Mouse (Mus musculus) hindbrain, embryonic 12.5 days (tissue): ENCODE measurements around the gene Ceacam1. TPM values are rescaled to one million over a fixed set of nuclear protein-coding genes. Genes with fewer than 3 reads are reported as not detected.
"Not testable (repeated sequence)": the region's sequence is repeated elsewhere in the genome, so short reads cannot be mapped to it uniquely, and the experiment has no call there.

Experiments used
- ATAC-seq: fragments of 200-750 bp; cut with Nextera tagmentation; 2 replicates; pipeline ENCODE4 v1.8.0; 2017; ENCODE audit warnings: moderate TSS enrichment; ENCODE audit not compliant: low FRiP score
- H3K27ac ChIP-seq: fragments of 300-500 bp; sonication (generic); 2 replicates; pipeline ENCODE4 v1.5.1; 2016; ENCODE audit warnings: mild to moderate bottlenecking
- H3K27me3 ChIP-seq: fragments of 300-500 bp; sonication (generic); 2 replicates; pipeline ENCODE4 v1.6.1; 2016; ENCODE audit warnings: mild to moderate bottlenecking
- H3K36me3 ChIP-seq: fragments of 300-500 bp; sonication (generic); 2 replicates; pipeline ENCODE4 v1.6.1; 2016; ENCODE audit warnings: mild to moderate bottlenecking
- H3K4me1 ChIP-seq: fragments of 300-500 bp; sonication (generic); 2 replicates; pipeline ENCODE4 v1.6.1; 2016
- H3K4me2 ChIP-seq: fragments of 300-500 bp; sonication (generic); replicated peaks from 2 replicates; pipeline ENCODE4 v1.6.1; 2016; ENCODE audit warnings: mild to moderate bottlenecking
- H3K4me3 ChIP-seq: fragments of 300-500 bp; sonication (generic); 2 replicates; pipeline ENCODE4 v1.5.1; 2016; ENCODE audit warnings: mild to moderate bottlenecking
- H3K9ac ChIP-seq: fragments of 300-500 bp; sonication (generic); 2 replicates; pipeline ENCODE4 v1.6.1; 2016; ENCODE audit warnings: mild to moderate bottlenecking, moderate library complexity
- H3K9me3 ChIP-seq: fragments of 300-500 bp; sonication (generic); replicated peaks from 2 replicates; pipeline ENCODE4 v1.6.1; 2016; ENCODE audit warnings: mild to moderate bottlenecking
- WGBS: fragments of 180-500 bp; shearing (Covaris S2); methylation state at CpG from one replicate; pipeline ENCODE4 v1.1.7; 2016; 5-methylcytosine and 5-hydroxymethylcytosine counted together
- polyA plus RNA-seq: library from polyadenylated mRNA; unstranded; fragments of >200 nt; fragmentation: Nextera tagmentation; extraction: Ambion mirVana; gene quantifications from 2 replicates; pipeline ENCODE4 v1.2.1, GENCODE M21; 2016

The Ceacam1 gene
- polyA plus RNA-seq, 1 experiment from 2014 or later: 0.81 TPM

DNA sequence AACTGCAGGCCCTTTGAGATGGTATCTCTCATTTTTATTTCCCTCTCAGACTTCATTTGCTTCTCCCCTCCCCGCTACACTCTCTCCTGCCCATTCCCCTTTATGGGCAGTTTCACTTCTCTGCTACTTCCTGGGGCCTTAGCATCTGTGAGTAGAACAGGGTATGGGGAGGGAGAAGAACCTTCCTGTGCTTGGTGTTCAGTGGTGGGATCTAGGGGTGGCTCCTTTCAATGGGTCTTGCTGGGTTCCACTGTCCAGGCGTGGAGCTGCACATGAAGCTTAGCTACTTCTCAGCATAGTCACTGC, 41.9 kb downstream of the Ceacam1 start:
- Histone ChIP-seq H3K27ac (no peak overlapping the region), H3K36me3 (no peaks in the 10 kb centered on the region), H3K4me2 (no peak overlapping the region), H3K4me1 (peaks cover 13% of the 10 kb centered on the region), H3K27me3 (no peaks in the 10 kb centered on the region), H3K4me3 (no peak overlapping the region), H3K9ac (no peak overlapping the region; the same call in 1 of the 2 replicates), H3K9me3 (no peaks in the 10 kb centered on the region)
- ATAC-seq: no peak
- WGBS: 81% methylated on average over 2 of the region's 2 CpGs

DNA sequence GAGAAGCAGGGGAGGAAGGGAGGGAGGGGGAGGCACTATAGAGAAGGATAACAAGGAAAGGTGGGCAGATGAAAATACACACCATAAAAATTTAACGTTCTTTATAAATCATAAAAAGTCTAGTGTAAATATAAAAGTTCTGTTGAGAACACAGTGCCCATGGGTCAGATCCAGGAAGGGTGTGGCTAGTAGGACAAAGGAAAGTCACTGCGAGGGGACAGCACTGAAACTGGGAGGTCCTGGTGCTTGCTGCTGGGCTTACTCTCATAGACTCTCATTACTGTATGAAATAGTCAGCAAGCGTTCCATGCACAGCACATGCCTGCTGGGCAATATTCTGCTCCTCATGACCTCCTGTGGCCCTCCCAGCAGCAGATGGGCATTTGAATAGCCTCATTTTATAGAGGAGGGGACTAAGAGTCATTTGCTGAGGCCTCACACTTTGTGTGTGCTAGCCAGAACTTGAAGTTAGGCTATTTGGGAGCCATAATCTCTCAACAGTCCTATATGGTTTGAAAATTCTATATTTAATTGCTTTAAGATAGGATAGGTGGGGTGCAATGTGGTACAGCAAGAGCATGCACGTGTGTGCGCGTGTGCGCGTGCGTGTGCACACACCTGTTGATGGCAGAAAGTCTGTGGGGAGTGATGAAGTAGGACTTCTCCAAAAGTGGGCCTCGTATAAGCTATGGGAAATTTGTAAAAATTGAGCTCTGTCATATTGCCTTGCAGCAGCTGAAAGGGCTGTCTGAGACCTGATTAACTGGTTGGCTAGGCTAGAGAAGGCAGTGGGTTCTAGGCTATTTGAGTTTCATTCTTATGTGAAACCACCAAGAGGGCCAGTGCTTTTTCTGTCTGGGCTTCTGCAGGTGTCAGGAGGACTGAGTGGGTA, 42.5 kb downstream of the Ceacam1 start:
- 89% methylated on average over 10 of the region's 10 CpGs for WGBS
- no peak overlapping the region; the same call in 1 of the 2 replicates for H3K9ac ChIP-seq
- H3K27ac ChIP-seq: no peak overlapping the region
- H3K27me3 ChIP-seq: no peaks in the 10 kb centered on the region
- no peaks in the 10 kb centered on the region for H3K9me3 ChIP-seq
- peaks cover 13% of the 10 kb centered on the region for H3K4me1 ChIP-seq
- no peak overlapping the region for H3K4me2 ChIP-seq
- no peaks in the 10 kb centered on the region for H3K36me3 ChIP-seq
- no peak for ATAC-seq
- H3K4me3 ChIP-seq: no peak overlapping the region

DNA sequence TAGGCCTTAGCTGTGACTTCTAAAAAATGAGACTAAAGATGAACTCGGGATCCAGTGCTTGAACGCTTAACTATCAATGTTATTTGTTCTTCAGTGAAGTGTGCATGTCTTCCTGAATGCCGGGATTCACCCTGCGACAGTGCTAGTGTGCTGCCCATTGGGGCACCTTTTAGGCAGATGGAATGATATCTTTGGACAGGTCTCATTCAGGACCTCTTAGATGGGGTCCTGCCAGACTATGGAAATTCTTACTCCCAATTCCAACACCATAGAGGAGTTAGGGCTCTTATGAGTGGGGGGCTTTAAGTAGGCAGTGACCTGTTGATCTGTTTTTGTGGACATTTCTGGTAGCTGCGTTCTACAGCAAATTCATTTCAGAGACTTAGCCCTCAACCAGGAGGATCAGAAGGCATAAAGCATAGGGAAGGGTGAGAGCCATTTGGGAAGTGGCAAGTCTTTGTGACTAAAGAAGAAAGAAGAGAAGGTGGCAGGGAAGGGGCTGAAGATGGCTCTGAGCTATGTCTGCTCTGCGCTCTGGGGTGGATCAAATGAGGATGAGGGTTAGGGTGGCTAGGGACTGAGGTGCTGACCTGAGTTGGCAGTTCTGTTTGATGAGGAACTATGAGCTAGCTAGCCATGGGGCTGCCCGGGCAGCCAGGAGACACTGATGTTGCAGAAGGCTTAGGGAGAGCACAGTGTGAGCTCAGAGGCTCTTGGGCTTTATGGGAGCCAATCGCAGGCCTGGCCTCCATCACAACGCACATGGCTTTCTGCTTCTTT, 43.4 kb downstream of the Ceacam1 start:
- no peak overlapping the region for H3K4me2 ChIP-seq
- H3K4me3 ChIP-seq: no peak overlapping the region
- WGBS: 88% methylated on average over 9 of the region's 9 CpGs
- H3K9ac ChIP-seq: no peak overlapping the region
- H3K9me3 ChIP-seq: no peaks in the 10 kb centered on the region
- no peaks in the 10 kb centered on the region for H3K27me3 ChIP-seq
- no peak overlapping the region for H3K27ac ChIP-seq
- H3K36me3 ChIP-seq: no peaks in the 10 kb centered on the region
- no peak for ATAC-seq
- peaks cover 13% of the 10 kb centered on the region for H3K4me1 ChIP-seq

DNA sequence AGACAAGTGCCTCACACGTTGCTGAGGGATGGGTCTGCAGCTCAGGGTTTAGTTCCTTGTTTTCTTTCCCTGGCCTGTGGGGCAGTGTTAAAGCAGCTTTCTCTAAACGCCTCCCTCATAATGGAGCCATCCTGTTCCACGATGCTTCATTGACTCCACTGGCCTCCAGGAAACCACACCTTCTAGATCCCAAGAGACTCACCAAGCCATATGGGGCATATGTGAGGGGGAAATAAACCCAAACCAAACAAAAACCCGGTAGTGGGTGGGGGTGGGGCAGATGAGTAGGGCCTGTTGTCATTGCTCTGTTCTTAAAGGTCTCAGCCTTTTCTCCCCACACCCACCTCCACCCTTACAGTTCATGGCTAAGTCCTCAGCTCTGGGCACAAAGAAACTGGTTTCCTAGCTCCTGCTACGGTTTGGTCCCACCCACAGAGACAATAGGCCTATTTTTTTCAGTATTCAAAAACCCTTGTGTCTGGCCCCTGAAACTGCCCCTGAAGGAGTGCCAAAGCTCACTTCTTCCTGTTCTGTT, 44.3 kb downstream of the Ceacam1 start:
- Histone ChIP-seq H3K27me3 (no peaks in the 10 kb centered on the region), H3K27ac (no peak overlapping the region), H3K4me2 (no peak overlapping the region), H3K4me3 (no peak overlapping the region), H3K9ac (no peak overlapping the region), H3K36me3 (no peaks in the 10 kb centered on the region), H3K9me3 (no peaks in the 10 kb centered on the region), H3K4me1 (peaks cover 13% of the 10 kb centered on the region)
- WGBS: 9% methylated on average over 5 of the region's 5 CpGs
- no peak for ATAC-seq

DNA sequence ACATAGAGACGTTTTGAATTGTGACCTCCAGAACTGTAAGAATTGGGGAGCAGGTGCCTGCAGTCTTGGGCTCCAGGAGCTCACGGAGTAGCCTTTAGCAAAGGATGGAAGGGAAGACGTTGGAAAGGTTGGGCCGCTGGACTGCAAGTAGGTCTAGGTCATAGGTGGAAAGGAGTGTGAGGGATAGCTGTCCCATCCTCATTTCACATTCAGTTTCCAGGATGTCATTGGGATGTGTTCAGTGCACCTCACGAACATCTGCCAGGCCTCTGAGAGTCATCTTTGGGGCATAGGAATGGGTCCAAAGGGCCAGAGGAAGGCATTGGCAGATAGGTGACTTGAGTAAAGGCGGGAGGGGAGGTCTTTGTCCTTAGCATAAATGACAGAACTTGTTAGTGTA, 45.0 kb downstream of the Ceacam1 start:
- no peak overlapping the region for H3K27ac ChIP-seq

DNA sequence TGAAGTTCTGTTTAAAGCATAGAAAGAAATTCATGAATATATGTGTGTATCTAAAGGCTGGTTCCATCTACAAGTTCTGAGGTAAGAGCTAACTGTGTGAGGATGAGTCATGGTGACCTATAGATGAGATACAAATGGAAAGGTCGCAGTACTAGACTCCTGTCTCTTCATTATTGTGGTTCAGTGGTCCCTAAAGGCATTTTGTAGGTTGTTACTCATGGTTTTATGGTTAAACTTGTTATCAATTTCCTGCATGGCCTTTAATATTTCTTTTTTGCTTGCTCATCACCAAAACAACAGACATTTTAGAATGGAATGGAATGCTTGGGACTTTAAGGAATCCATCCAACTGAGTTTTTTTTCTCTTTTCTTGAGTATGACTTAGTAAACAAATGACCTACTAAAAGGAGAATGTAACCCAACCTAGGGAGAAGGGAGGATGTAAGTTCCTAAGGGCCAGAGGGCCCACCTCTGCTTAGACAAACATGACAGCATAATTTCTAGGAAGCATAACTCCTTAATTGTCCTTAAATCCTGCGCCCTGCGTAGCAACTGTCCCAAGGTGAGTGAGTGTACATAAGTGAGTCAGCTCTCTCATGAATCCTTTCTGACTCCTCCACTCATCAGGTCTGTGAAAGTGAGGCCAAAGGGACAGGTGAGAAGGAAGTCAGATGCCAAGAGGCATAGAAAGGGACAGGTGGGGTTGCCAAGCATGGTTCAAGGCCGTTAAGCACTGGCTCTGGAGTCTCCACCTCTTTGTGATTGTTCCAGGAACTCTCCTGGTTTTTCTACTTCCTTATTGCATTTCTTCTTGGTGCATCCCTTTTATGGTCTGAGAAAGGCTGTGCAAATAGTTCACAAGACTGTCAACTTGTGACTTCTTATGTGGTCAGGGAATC, 47.3 kb downstream of the Ceacam1 start:
- WGBS: 89% methylated on average over 4 of the region's 4 CpGs
- Histone ChIP-seq H3K27ac (no peak overlapping the region), H3K4me1 (peaks cover 13% of the 10 kb centered on the region), H3K9me3 (no peaks in the 10 kb centered on the region), H3K27me3 (no peaks in the 10 kb centered on the region), H3K4me3 (no peak overlapping the region), H3K4me2 (no peak overlapping the region), H3K36me3 (no peaks in the 10 kb centered on the region), H3K9ac (no peak overlapping the region)
- no peak for ATAC-seq

More for the DNA sequence above, 45.0 kb downstream of the Ceacam1 start:
- H3K4me2 ChIP-seq: no peak overlapping the region
- H3K9ac ChIP-seq: no peak overlapping the region
- ATAC-seq: no peak
- H3K27me3 ChIP-seq: no peaks in the 10 kb centered on the region
- H3K4me1 ChIP-seq: peaks cover 13% of the 10 kb centered on the region
- WGBS: 80% methylated on average over 6 of the region's 6 CpGs
- H3K4me3 ChIP-seq: no peak overlapping the region
- H3K9me3 ChIP-seq: no peaks in the 10 kb centered on the region
- H3K36me3 ChIP-seq: no peaks in the 10 kb centered on the region

DNA sequence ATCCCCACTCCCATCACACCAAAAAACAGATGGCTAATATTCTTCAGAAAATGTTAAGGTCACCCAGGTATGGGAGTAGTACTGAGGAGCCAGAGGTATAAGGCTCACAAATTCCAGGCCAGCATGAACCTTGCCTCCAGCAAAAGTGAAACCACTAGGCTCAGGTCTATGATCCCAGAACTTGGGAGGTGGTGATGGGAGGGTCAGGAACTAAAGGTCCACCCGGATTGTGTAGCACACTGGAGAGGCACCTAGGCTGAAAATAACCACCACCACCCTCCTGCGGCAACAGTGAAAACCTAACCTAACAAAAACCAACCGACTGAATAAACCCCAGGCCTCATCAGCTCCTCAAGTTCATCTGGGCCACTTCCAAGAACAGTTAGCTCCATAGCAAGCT, 49.1 kb downstream of the Ceacam1 start:
- Histone ChIP-seq H3K4me1 (peaks cover 6% of the 10 kb centered on the region), H3K27ac (no peak overlapping the region), H3K4me3 (no peak overlapping the region), H3K4me2 (no peak overlapping the region), H3K36me3 (no peaks in the 10 kb centered on the region), H3K27me3 (no peaks in the 10 kb centered on the region), H3K9ac (no peak overlapping the region), H3K9me3 (no peaks in the 10 kb centered on the region)
- WGBS: 88% methylated on average over 3 of the region's 3 CpGs
- no peak for ATAC-seq

DNA sequence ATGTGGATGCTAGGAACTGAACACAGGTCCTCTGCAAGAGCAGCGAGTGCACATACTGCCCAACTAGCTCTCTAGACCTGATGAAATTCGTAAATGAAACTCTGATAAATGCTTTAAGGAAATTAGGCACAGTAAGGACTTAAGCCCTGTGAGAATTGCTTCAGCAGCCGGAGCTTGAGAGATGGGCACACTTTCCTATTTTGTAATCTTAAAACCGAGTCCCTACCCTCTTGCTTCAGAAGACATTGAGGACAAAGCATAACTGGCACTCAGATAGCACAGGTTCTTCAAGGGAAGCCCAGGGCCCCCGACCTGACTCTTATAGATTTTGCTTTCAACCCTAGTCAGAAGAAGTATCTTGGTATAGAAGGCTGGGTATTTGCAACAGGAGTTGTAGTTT, 50.3 kb downstream of the Ceacam1 start:
- no peak overlapping the region for H3K4me3 ChIP-seq
- H3K9ac ChIP-seq: no peak overlapping the region
- H3K4me1 ChIP-seq: no peaks in the 10 kb centered on the region; the same call in 1 of the 2 replicates
- no peak overlapping the region for H3K4me2 ChIP-seq
- 84% methylated on average over 5 of the region's 5 CpGs for WGBS
- H3K27ac ChIP-seq: no peak overlapping the region
- no peaks in the 10 kb centered on the region for H3K36me3 ChIP-seq
- ATAC-seq: no peak
- H3K27me3 ChIP-seq: peaks cover 8% of the 10 kb centered on the region; the same call in 1 of the 2 replicates
- no peaks in the 10 kb centered on the region for H3K9me3 ChIP-seq

DNA sequence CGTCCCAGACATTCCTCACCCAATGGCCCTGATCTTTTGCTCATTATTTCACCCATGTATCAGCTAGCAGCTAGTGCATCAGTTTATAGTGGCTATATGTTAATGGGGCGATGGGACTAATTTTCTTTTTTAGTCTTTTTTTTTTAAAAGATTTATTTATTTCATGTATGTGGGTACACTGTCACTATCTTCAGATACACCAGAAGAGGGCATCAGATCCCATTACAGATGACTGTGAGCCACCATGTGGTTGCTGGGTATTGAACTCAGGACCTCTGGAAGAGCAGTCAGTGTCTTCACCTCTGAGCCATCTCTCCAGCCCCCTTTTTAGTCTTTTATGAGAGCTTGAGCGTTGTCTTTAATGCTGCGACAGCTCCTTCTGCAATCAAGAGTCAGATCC, 51.0 kb downstream of the Ceacam1 start:
- H3K4me2 ChIP-seq, H3K9ac ChIP-seq, H3K9me3 ChIP-seq, H3K4me1 ChIP-seq, ATAC-seq, H3K27ac ChIP-seq, H3K36me3 ChIP-seq, H3K4me3 ChIP-seq: not testable (repeated sequence)
- H3K27me3 ChIP-seq: peaks cover 10% of the 10 kb centered on the region; the same call in 1 of the 2 replicates
- WGBS: 88% methylated on average over 4 of the region's 4 CpGs

DNA sequence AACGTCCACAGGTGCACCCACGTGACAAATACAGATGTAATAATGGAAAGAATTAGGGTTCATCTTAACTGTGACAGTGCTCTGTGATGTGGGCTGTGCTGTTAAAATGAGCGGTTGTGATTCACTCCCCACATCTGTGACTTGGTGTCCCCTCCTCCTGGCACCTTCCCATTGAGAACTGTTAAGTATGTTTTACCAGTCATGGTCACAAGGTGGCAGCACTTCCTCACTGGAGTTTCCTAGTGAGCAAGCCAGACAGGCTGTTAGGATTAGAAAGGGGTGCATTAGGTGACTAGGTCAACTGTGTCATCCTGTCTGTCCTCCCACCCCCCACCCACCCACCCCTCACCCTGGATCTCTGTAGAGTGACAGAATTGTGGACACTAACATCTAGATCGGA, 53.0 kb downstream of the Ceacam1 start:
- no peak for ATAC-seq
- 40% methylated on average over 4 of the region's 4 CpGs for WGBS
- no peak overlapping the region for H3K27ac ChIP-seq
- no peak overlapping the region for H3K4me3 ChIP-seq
- no peaks in the 10 kb centered on the region; the same call in 1 of the 2 replicates for H3K4me1 ChIP-seq
- peaks cover 10% of the 10 kb centered on the region; the same call in 1 of the 2 replicates for H3K27me3 ChIP-seq
- H3K4me2 ChIP-seq: no peak overlapping the region
- H3K9me3 ChIP-seq: no peaks in the 10 kb centered on the region
- no peak overlapping the region for H3K9ac ChIP-seq
- H3K36me3 ChIP-seq: no peaks in the 10 kb centered on the region

DNA sequence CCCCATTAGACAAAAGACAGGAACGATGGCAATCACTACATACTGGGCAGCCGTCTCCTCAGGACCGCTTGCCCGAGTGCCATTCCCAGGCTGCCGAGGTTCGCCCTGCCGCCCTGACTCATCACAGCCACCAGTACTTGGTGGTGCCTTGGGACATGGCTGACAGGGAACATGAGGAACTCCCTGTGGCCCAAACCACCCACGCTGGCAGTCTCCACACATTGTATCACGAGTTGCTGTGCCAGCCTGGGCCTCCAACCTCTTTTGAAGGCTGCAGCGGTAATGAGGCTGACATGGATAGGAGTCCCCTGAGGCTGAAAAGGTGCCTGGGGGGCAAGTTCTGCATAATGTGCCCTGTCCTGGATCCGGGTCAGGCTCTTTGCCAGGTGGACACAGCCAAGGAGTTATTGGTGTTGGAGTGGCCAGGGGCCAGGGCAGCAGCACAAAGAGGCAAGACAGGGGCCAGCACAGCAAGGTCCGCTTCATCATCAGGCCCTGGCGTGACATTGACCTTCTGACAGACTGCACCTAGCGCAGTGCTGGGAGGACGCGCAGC, 55.0 kb downstream of the Ceacam1 start:
- Histone ChIP-seq H3K4me1 (no peaks in the 10 kb centered on the region; the same call in 1 of the 2 replicates), H3K9ac (no peak overlapping the region), H3K4me2 (no peak overlapping the region), H3K27ac (no peak overlapping the region), H3K9me3 (no peaks in the 10 kb centered on the region), H3K4me3 (no peak overlapping the region), H3K36me3 (no peaks in the 10 kb centered on the region), H3K27me3 (peaks cover 10% of the 10 kb centered on the region; the same call in 1 of the 2 replicates)
- WGBS: 69% methylated on average over 16 of the region's 16 CpGs
- ATAC-seq: no peak
